Mouse (Mus musculus): Measurements from ENCODE around the gene Nr5a2. TPM values are rescaled to one million over a fixed set of nuclear protein-coding genes. Genes with fewer than 3 reads are reported as not detected.

The Nr5a2 gene
- total and polyA plus RNA-seq, 2 experiments from 2014 or later, result 0.43 to 2.6 TPM

DNA sequence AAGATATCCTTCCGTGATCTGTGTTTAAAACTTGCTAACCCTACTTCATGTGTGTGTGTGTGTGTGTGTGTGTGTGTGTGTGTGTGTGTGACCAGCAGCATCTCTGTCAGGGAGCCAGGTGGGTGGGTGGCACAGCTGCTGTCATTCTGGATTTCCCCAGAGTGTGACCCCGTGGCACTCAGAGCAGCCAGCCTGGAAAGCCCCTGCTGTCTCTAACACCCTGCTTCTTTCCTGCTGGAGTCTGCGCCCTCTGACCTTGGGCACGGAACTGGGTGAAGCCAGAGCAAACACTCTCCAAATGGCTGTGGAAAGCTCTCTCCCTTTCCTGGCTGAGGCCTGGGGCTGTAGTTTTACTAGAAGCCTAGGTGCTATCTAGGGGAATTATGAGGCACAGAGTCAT lies 100.8 kb downstream of the Nr5a2 start:
- Histone ChIP-seq H3K9ac (replicated peaks; ENCODE audit: low read length, poor library complexity, severe bottlenecking) (no peak overlapping the region), H3K36me3 (ENCODE audit: insufficient read depth, low read length) (no peaks in the 10 kb centered on the region), H3K27me3 (ENCODE audit: insufficient read depth, low read length) (no peaks in the 10 kb centered on the region), H3K27ac (ENCODE audit: low read depth, low read length) (no peak overlapping the region), H3K9me3 (ENCODE audit: low read length) (no peaks in the 10 kb centered on the region), H3K4me2 (ENCODE audit: low read depth, low read length, poor library complexity, severe bottlenecking) (no peak overlapping the region), H3K4me1 (ENCODE audit: insufficient read depth, low read length) (no peaks in the 10 kb centered on the region), H3K4me3 (ENCODE audit: low read depth, low read length) (no peak overlapping the region)
- WGBS, result 65% methylated on average over 4 of the region's 4 CpGs
- ATAC-seq (ENCODE audit: low FRiP score), result no peak
- DNase-seq (ENCODE audit: low spot score), result no peak
- TF ChIP-seq CTCF (IDR thresholded peaks at IDR 0.05), result no peak

GRCm38 (mm10) chr1:136858724-136859123 lies 101.5 kb downstream of the Nr5a2 start:
- Histone ChIP-seq H3K27me3 (ENCODE audit: insufficient read depth, low read length) (no peaks in the 10 kb centered on the region), H3K4me2 (ENCODE audit: low read depth, low read length, poor library complexity, severe bottlenecking) (no peak overlapping the region), H3K27ac (ENCODE audit: low read depth, low read length) (no peak overlapping the region), H3K4me3 (ENCODE audit: low read depth, low read length) (no peak overlapping the region), H3K4me1 (ENCODE audit: insufficient read depth, low read length) (no peaks in the 10 kb centered on the region), H3K9me3 (ENCODE audit: low read length) (no peaks in the 10 kb centered on the region), H3K36me3 (ENCODE audit: insufficient read depth, low read length) (no peaks in the 10 kb centered on the region), H3K9ac (replicated peaks; ENCODE audit: low read length, poor library complexity, severe bottlenecking) (no peak overlapping the region)
- no peak for TF ChIP-seq CTCF (IDR thresholded peaks at IDR 0.05)
- no peak for DNase-seq (ENCODE audit: low spot score)
- WGBS, result 83% methylated on average over 4 of the region's 4 CpGs
- ATAC-seq (ENCODE audit: low FRiP score), result no peak

DNA sequence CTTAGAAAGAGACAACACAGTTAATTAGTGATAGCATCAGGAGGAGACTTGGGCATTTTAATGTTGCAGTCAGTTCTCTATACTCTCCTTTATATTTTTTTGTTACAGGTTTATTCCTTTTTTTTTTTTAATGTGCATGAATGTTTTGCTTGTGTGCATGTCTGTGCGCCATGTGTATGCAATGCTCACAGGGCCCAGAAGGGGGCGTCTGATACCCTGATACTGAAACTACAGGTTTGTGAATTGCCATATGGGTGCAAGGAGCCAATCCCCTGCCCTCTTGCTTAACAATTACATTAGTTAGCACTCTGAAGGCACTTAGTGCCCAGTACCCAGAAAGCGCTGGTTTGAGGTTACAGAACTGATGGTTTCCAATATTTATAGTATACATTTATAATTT lies 104.1 kb downstream of the Nr5a2 start:
- peak; percentile 24; the same call in 1 of the 2 replicates for TF ChIP-seq CTCF (IDR thresholded peaks at IDR 0.05)
- Histone ChIP-seq H3K4me3 (ENCODE audit: low read depth, low read length) (no peak overlapping the region), H3K36me3 (ENCODE audit: insufficient read depth, low read length) (no peaks in the 10 kb centered on the region), H3K9ac (replicated peaks; ENCODE audit: low read length, poor library complexity, severe bottlenecking) (no peak overlapping the region), H3K4me2 (ENCODE audit: low read depth, low read length, poor library complexity, severe bottlenecking) (no peak overlapping the region), H3K27ac (ENCODE audit: low read depth, low read length) (no peak overlapping the region), H3K9me3 (ENCODE audit: low read length) (no peaks in the 10 kb centered on the region), H3K4me1 (ENCODE audit: insufficient read depth, low read length) (no peaks in the 10 kb centered on the region), H3K27me3 (ENCODE audit: insufficient read depth, low read length) (no peaks in the 10 kb centered on the region)
- DNase-seq (ENCODE audit: low spot score) (no peak), ATAC-seq (ENCODE audit: low FRiP score) (no peak)
- 85% methylated on average over 3 of the region's 3 CpGs for WGBS

- Histone ChIP-seq H3K9ac (replicated peaks; ENCODE audit: low read length, poor library complexity, severe bottlenecking) (no peak overlapping the region), H3K9me3 (ENCODE audit: low read length) (no peaks in the 10 kb centered on the region), H3K27me3 (ENCODE audit: insufficient read depth, low read length) (no peaks in the 10 kb centered on the region), H3K4me2 (ENCODE audit: low read depth, low read length, poor library complexity, severe bottlenecking) (no peak overlapping the region), H3K36me3 (ENCODE audit: insufficient read depth, low read length) (no peaks in the 10 kb centered on the region), H3K27ac (ENCODE audit: low read depth, low read length) (no peak overlapping the region), H3K4me3 (ENCODE audit: low read depth, low read length) (no peak overlapping the region), H3K4me1 (ENCODE audit: insufficient read depth, low read length) (no peaks in the 10 kb centered on the region)
- 58% methylated on average over 6 of the region's 6 CpGs for WGBS
- ATAC-seq (ENCODE audit: low FRiP score) (no peak), DNase-seq (ENCODE audit: low spot score) (no peak)
- TF ChIP-seq CTCF (IDR thresholded peaks at IDR 0.05), result no peak
Observed at GRCm38 (mm10) chr1:136848791-136849190, 111.5 kb downstream of the Nr5a2 start.

DNA sequence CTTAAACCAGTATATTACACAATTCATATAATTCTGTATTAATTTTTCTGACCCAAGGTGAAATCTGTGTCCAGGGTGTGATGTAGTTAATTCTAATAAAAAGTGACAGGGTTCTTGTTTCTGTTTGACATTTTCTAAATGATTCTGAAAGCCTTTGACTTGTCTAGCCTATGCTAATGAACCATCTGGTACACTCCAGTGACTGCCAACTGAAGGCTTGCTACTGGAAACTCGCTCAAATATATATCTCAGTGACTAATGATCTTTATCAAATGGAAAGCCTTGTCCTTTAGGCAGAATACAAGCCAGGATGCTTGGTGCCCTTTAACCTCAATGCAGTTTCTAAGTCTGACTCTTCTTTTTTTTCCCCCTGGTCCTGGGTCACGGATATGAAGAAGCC lies 114.2 kb downstream of the Nr5a2 start:
- H3K36me3 ChIP-seq (ENCODE audit: insufficient read depth, low read length), result no peaks in the 10 kb centered on the region
- H3K4me2 ChIP-seq (ENCODE audit: low read depth, low read length, poor library complexity, severe bottlenecking), result no peak overlapping the region
- H3K4me1 ChIP-seq (ENCODE audit: insufficient read depth, low read length), result no peaks in the 10 kb centered on the region
- no peaks in the 10 kb centered on the region for H3K9me3 ChIP-seq (ENCODE audit: low read length)
- no peak overlapping the region for H3K27ac ChIP-seq (ENCODE audit: low read depth, low read length)
- ATAC-seq (ENCODE audit: low FRiP score) (no peak), DNase-seq (ENCODE audit: low spot score) (peak; percentile 21)
- TF ChIP-seq CTCF (IDR thresholded peaks at IDR 0.05), result no peak
- H3K4me3 ChIP-seq (ENCODE audit: low read depth, low read length), result no peak overlapping the region
- no peaks in the 10 kb centered on the region for H3K27me3 ChIP-seq (ENCODE audit: insufficient read depth, low read length)
- WGBS, result 56% methylated on average over 2 of the region's 2 CpGs
- H3K9ac ChIP-seq (replicated peaks; ENCODE audit: low read length, poor library complexity, severe bottlenecking), result no peak overlapping the region

DNA sequence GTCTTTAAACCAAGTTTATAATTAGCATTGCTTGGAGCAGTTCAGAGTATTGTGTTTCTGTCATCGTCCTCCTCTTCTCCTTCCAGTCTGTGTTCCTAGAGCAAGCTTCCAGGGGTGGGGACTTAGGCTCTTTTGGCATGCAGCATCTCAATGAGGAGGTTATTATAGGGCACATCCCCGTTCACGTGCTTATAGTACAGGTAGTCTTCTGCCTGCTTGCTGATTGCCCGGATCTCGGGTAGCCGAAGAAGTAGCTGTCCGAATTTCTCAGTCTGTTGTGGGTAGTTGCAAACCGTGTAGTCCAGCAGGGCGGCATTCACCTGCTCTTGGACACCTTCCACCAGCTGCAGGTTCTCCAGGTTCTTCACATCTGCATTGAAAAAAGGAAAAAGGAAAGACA lies 114.9 kb downstream of the Nr5a2 start:
- ATAC-seq (ENCODE audit: low FRiP score), result no peak

More for the DNA sequence above, 114.9 kb downstream of the Nr5a2 start:
- Histone ChIP-seq H3K27ac (ENCODE audit: low read depth, low read length) (no peak overlapping the region), H3K36me3 (ENCODE audit: insufficient read depth, low read length) (no peaks in the 10 kb centered on the region), H3K4me2 (ENCODE audit: low read depth, low read length, poor library complexity, severe bottlenecking) (no peak overlapping the region), H3K9me3 (ENCODE audit: low read length) (no peaks in the 10 kb centered on the region), H3K27me3 (ENCODE audit: insufficient read depth, low read length) (no peaks in the 10 kb centered on the region), H3K4me1 (ENCODE audit: insufficient read depth, low read length) (no peaks in the 10 kb centered on the region), H3K4me3 (ENCODE audit: low read depth, low read length) (no peak overlapping the region), H3K9ac (replicated peaks; ENCODE audit: low read length, poor library complexity, severe bottlenecking) (no peak overlapping the region)
- TF ChIP-seq CTCF (IDR thresholded peaks at IDR 0.05), result no peak
- 76% methylated on average over 9 of the region's 9 CpGs for WGBS
- DNase-seq (ENCODE audit: low spot score), result no peak
